Mouse (Mus musculus): ENCODE data around the gene Nfkb1.

DNA sequence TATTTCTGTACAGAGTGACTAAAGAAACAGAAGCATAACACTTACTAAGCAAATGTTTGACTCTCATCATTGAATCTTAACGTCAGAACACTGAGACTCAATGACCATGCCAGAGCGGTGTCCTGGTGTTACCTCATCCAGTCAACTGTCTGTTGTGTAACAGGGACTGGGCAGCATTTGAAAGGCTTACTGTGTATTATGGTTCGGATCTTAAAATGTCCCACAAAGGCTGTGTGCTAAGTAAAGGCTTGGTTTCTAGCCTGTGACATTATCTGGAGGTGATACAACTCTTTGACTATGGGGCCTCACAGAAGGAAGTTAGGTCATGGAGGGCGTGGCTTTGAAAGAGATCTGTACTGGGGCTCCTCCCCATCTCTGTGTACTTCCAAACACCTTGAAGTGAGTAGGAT, 104.9 kb downstream of the Nfkb1 start:
- TF ChIP-seq TAL1 (IDR thresholded peaks at IDR 0.05; ENCODE audit: low read length) (no peak), GATA1 (IDR thresholded peaks at IDR 0.05; ENCODE audit: low read length) (no peak)
